17 mouse cellular contexts compared by ENCODE assay signal in genomic region chr2:26247531-26247930, GRCm38 (mm10). TPM values are rescaled to one million over a fixed set of nuclear protein-coding genes. Genes with fewer than 3 reads are reported as not detected.
DNase-seq lines count a peak whose midpoint lies in the region.
"Had no signal": no experiment of that assay in that cellular context is flagged by ENCODE, and none has a peak within 500 bp of the region (broad histone marks: within the 10 kb centered on the region; RNA-seq: fewer than 3 reads in every experiment).

No protein-coding gene starts in this region.

- peak; percentile 20 for DNase-seq in gastrocnemius, postnatal 25 days
- DNase-seq in gastrocnemius, postnatal 4 days (ENCODE audit: low spot score in 2 of 2) = no peak
- peak; percentile 6 for DNase-seq in lung, postnatal 14 days
- no peak for DNase-seq in lung, postnatal 25 days (ENCODE audit: low spot score)
- DNase-seq in NIH3T3 (ENCODE audit: low read depth) = peak; percentile 69
- peak; percentile 74 for DNase-seq in fibroblast of lung, adult 2 months (ENCODE audit: low read depth)
- DNase-seq in right cerebral cortex, postnatal 4 days = no peak
- DNase-seq: adrenal gland, postnatal 14 days; cerebellum, adult 11-12 months; cerebellum, postnatal 25 days; embryo, embryonic 11 days; forebrain, postnatal 0 days; heart, postnatal 4 days; kidney, adult 11 months; left cerebral cortex, postnatal 4 days; liver; spleen, adult 18-20 months had no signal

RNA-seq across cellular contexts. Expression of gene Qsox2, which starts 10.2 kb away (rescaled TPM):
- 1 to 10 TPM; 3.1 to 4.0 TPM for total RNA-seq in gastrocnemius, postnatal 25 days (2021)
- 10 to 100 TPM; 11.2 to 11.4 TPM for total RNA-seq in gastrocnemius, postnatal 4 days (2021)

RNA-seq across cellular contexts. Expression of gene Lhx3, which starts 39.4 kb away (rescaled TPM):
- total RNA-seq in gastrocnemius, postnatal 25 days (2021) = not detected
- total RNA-seq in gastrocnemius, postnatal 4 days (2021) = not detected
- total RNA-seq: adrenal gland, postnatal 14 days; forebrain, postnatal 0 days; heart, postnatal 4 days; left cerebral cortex, postnatal 4 days had no signal

RNA-seq across cellular contexts. Expression of gene Ccdc187, which starts 46.8 kb away (rescaled TPM):
- under 1 TPM in 1 of 2 experiments, not detected in 1; 0.03 TPM for total RNA-seq in gastrocnemius, postnatal 25 days (2021)
- total RNA-seq in gastrocnemius, postnatal 4 days (2021) = under 1 TPM; 0.10 to 0.15 TPM

Comparison
In these comparisons a context has a peak if more than half of its experiments do, and no peak if none do; other contexts are left out.
1. DNase-seq: peak in gastrocnemius, postnatal 25 days (single experiment), lung, postnatal 14 days (single experiment), NIH3T3 (single experiment) and fibroblast of lung, adult 2 months (single experiment); none in gastrocnemius, postnatal 4 days (0 of 2), lung, postnatal 25 days (single experiment) and right cerebral cortex, postnatal 4 days (single experiment).